8 mouse cellular contexts compared by ENCODE assay signal in genomic region chr9:106891341-106891741, GRCm38 (mm10). TPM values are rescaled to one million over a fixed set of nuclear protein-coding genes. Genes with fewer than 3 reads are reported as not detected.
DNase-seq lines count a peak whose midpoint lies in the region; ATAC-seq and TF ChIP-seq lines count a peak whose summit lies in the region.

No protein-coding gene starts in this region.

- H3K36me3 ChIP-seq in heart, embryonic 10.5 days = peaks cover 31% of the 10 kb centered on the region
- peaks cover 34% of the 10 kb centered on the region for H3K36me3 ChIP-seq in liver, embryonic 13.5 days

- no peak for TF ChIP-seq POLR2A in embryonic fibroblast, embryonic 13.5 days (IDR thresholded peaks at IDR 0.05; ENCODE audit: low read depth, low read length)

- peak overlapping the region; percentile 96 for H3K27ac ChIP-seq in heart, embryonic 10.5 days
- H3K27ac ChIP-seq in embryonic fibroblast, embryonic 13.5 days (ENCODE audit: insufficient read depth, low read length) = peak overlapping the region; percentile 55; the same call in 1 of the 2 replicates
- H3K27ac ChIP-seq in liver, embryonic 13.5 days = peak overlapping the region; percentile 86

- WGBS in heart, embryonic 10.5 days = under 1% methylated on average over 17 of the region's 17 CpGs
- under 1% methylated on average over 17 of the region's 17 CpGs for WGBS in liver, embryonic 13.5 days (ENCODE audit: insufficient replicate concordance)

- no peaks in the 10 kb centered on the region for H3K9me3 ChIP-seq in heart, embryonic 10.5 days
- H3K9me3 ChIP-seq in liver, embryonic 13.5 days (replicated peaks) = no peaks in the 10 kb centered on the region

- H3K4me3 ChIP-seq in heart, embryonic 10.5 days = peak overlapping the region; percentile 97
- peak overlapping the region; percentile 93 for H3K4me3 ChIP-seq in embryonic fibroblast, embryonic 13.5 days (ENCODE audit: insufficient read depth, low read length)
- peak overlapping the region; percentile 90 for H3K4me3 ChIP-seq in liver, embryonic 13.5 days (replicated peaks)

- no peak for DNase-seq in heart, embryonic 10.5 days (ENCODE audit: low spot score)
- DNase-seq in heart, adult 8-10 months (ENCODE audit: low spot score) = no peak
- peak; percentile 57 for DNase-seq in A20 (ENCODE audit: low read depth, low spot score)
- no peak for DNase-seq in liver, embryonic 13.5 days
- DNase-seq in adrenal gland, adult 2 months = no peak
- DNase-seq in cerebellum, adult 11 months = no peak

- peak overlapping the region; percentile 97 for H3K9ac ChIP-seq in liver, embryonic 13.5 days

- peak overlapping the region; percentile 85 for H3K4me2 ChIP-seq in liver, embryonic 13.5 days

- H3K27me3 ChIP-seq in heart, embryonic 10.5 days (ENCODE audit: insufficient read depth, poor library complexity, severe bottlenecking) = peaks cover 7% of the 10 kb centered on the region; the same call in 1 of the 2 replicates
- no peaks in the 10 kb centered on the region for H3K27me3 ChIP-seq in liver, embryonic 13.5 days

- H3K4me1 ChIP-seq in heart, embryonic 10.5 days = peaks cover 39% of the 10 kb centered on the region
- peaks cover 9% of the 10 kb centered on the region for H3K4me1 ChIP-seq in embryonic fibroblast, embryonic 13.5 days (ENCODE audit: control insufficient read depth, insufficient read depth, low read length)
- peaks cover 47% of the 10 kb centered on the region for H3K4me1 ChIP-seq in liver, embryonic 13.5 days (replicated peaks)

- no peak for ATAC-seq in liver, embryonic 13.5 days (ENCODE audit: low read depth)
- ATAC-seq in activated CD4-positive, CD25-positive, alpha-beta regulatory T cell, adult 4 months = no peak

- no peak for TF ChIP-seq CTCF in embryonic fibroblast, embryonic 13.5 days (IDR thresholded peaks at IDR 0.05; ENCODE audit: borderline replicate concordance, insufficient read depth, low read length)

RNA-seq across cellular contexts. Expression of gene Manf, which starts 0.4 kb away (rescaled TPM):
- 296 and 411 TPM in 2 replicates for polyA plus RNA-seq in heart, embryonic 10.5 days (2016; fragmentation: Nextera tagmentation; extraction: Ambion mirVana)
- total RNA-seq in heart, adult 8-10 months (2022) = 100 to 1,000 TPM; 112 to 170 (median 145) TPM
- 290 and 304 TPM in 2 replicates for polyA plus RNA-seq in embryonic fibroblast, embryonic 13.5 days (2011; ENCODE audit: insufficient read length, low read depth, missing spikeins)
- 197 and 237 TPM in 2 replicates for polyA plus RNA-seq in liver, embryonic 13.5 days (2015; fragmentation: Nextera tagmentation; extraction: Ambion mirVana)
- total RNA-seq in adrenal gland, adult 2 months (2021) = 100 to 1,000 TPM; 284 to 321 TPM
- polyA plus RNA-seq in adrenal gland, adult 2 months (2012; rRNA removed) = 20.4 and 36.8 TPM in 2 replicates
- 100 to 1,000 TPM; 150 to 198 TPM for polyA plus RNA-seq in activated CD4-positive, CD25-positive, alpha-beta regulatory T cell, adult 4 months (2017; shearing (Covaris generic))

RNA-seq across cellular contexts. Expression of gene Rbm15b, which starts 4.1 kb away (rescaled TPM):
- polyA plus RNA-seq in heart, embryonic 10.5 days (2016; fragmentation: Nextera tagmentation; extraction: Ambion mirVana) = 6.1 and 10.8 TPM in 2 replicates
- 10 to 100 TPM; 10.6 to 13.9 (median 12.0) TPM for total RNA-seq in heart, adult 8-10 months (2022)
- 36.8 and 43.6 TPM in 2 replicates for polyA plus RNA-seq in embryonic fibroblast, embryonic 13.5 days (2011; ENCODE audit: insufficient read length, low read depth, missing spikeins)
- polyA plus RNA-seq in liver, embryonic 13.5 days (2015; fragmentation: Nextera tagmentation; extraction: Ambion mirVana) = 2.7 and 2.8 TPM in 2 replicates
- total RNA-seq in adrenal gland, adult 2 months (2021) = 10 to 100 TPM; 27.4 to 32.9 TPM
- polyA plus RNA-seq in adrenal gland, adult 2 months (2012; rRNA removed) = 11.2 and 12.7 TPM in 2 replicates
- polyA plus RNA-seq in activated CD4-positive, CD25-positive, alpha-beta regulatory T cell, adult 4 months (2017; shearing (Covaris generic)) = 1 to 10 TPM; 3.2 to 4.4 TPM
